Mouse (Mus musculus): ENCODE results near the gene Ppp1r14d. TPM values are rescaled to one million over a fixed set of nuclear protein-coding genes. Genes with fewer than 3 reads are reported as not detected.

Ppp1r14d gene
- polyA plus RNA-seq, 1 experiment from 2014 or later = not detected

GRCm38 (mm10) chr2:119189029-119189710 lies 40.5 kb downstream of the Ppp1r14d start:
- H3K27me3 ChIP-seq = no peaks in the 10 kb centered on the region
- 0 out of 2 replicates have a peak overlapping the region, but pooled peaks have one; percentile 36 for H3K9ac ChIP-seq
- H3K27ac ChIP-seq (replicated peaks) = no peak overlapping the region
- WGBS = 11% methylated on average over 15 of the region's 15 CpGs
- peak overlapping the region; percentile 29 for H3K4me3 ChIP-seq
- H3K9me3 ChIP-seq = no peaks in the 10 kb centered on the region
- H3K4me2 ChIP-seq = peak overlapping the region; percentile 60
- peaks cover 8% of the 10 kb centered on the region; the same call in 1 of the 2 replicates for H3K4me1 ChIP-seq (replicated peaks)
- H3K36me3 ChIP-seq = peaks cover 16% of the 10 kb centered on the region
- peak; percentile 90 for ATAC-seq (ENCODE audit: low read depth)

- no peak overlapping the region for H3K4me2 ChIP-seq
- 70% methylated on average over 7 of the region's 7 CpGs for WGBS
- H3K9ac ChIP-seq = no peak overlapping the region
- no peak overlapping the region for H3K4me3 ChIP-seq
- no peak for ATAC-seq (ENCODE audit: low read depth)
- H3K27ac ChIP-seq (replicated peaks) = no peak overlapping the region
- no peaks in the 10 kb centered on the region for H3K27me3 ChIP-seq
- no peaks in the 10 kb centered on the region for H3K4me1 ChIP-seq (replicated peaks)
- H3K9me3 ChIP-seq = no peaks in the 10 kb centered on the region
- peaks cover 67% of the 10 kb centered on the region for H3K36me3 ChIP-seq
Measured at GRCm38 (mm10) chr2:119182914-119183313, 46.8 kb downstream of the Ppp1r14d start.

GRCm38 (mm10) chr2:119177384-119177939 lies 52.2 kb downstream of the Ppp1r14d start:
- 94% methylated on average over 5 of the region's 5 CpGs for WGBS
- H3K4me2 ChIP-seq = no peak overlapping the region
- H3K36me3 ChIP-seq = peaks cover 52% of the 10 kb centered on the region

GRCm38 (mm10) chr2:119176761-119177160 lies 52.9 kb downstream of the Ppp1r14d start:
- H3K4me3 ChIP-seq = no peak overlapping the region
- peaks cover 35% of the 10 kb centered on the region for H3K4me1 ChIP-seq (replicated peaks)
- H3K9ac ChIP-seq = no peak overlapping the region
- WGBS = 58% methylated on average over 3 of the region's 3 CpGs
- peaks cover 47% of the 10 kb centered on the region for H3K36me3 ChIP-seq
- H3K27ac ChIP-seq (replicated peaks) = no peak overlapping the region
- H3K9me3 ChIP-seq = no peaks in the 10 kb centered on the region
- ATAC-seq (ENCODE audit: low read depth) = no peak
- 0 out of 2 replicates have a peak, but pooled peaks cover 4% of the 10 kb centered on the region for H3K27me3 ChIP-seq
- H3K4me2 ChIP-seq = no peak overlapping the region

More at GRCm38 (mm10) chr2:119177384-119177939, 52.2 kb downstream of the Ppp1r14d start:
- Histone ChIP-seq H3K9me3 (no peaks in the 10 kb centered on the region), H3K27ac (replicated peaks) (no peak overlapping the region), H3K27me3 (0 out of 2 replicates have a peak, but pooled peaks cover 4% of the 10 kb centered on the region), H3K4me3 (no peak overlapping the region), H3K4me1 (replicated peaks) (peaks cover 28% of the 10 kb centered on the region), H3K9ac (no peak overlapping the region)
- ATAC-seq (ENCODE audit: low read depth) = no peak

- H3K4me1 ChIP-seq (replicated peaks) = peaks cover 43% of the 10 kb centered on the region
- H3K36me3 ChIP-seq = peaks cover 42% of the 10 kb centered on the region
- H3K9ac ChIP-seq = no peak overlapping the region
- 77% methylated on average over 6 of the region's 6 CpGs for WGBS
- H3K9me3 ChIP-seq = no peaks in the 10 kb centered on the region
- H3K4me2 ChIP-seq = no peak overlapping the region
- H3K27me3 ChIP-seq = 0 out of 2 replicates have a peak, but pooled peaks cover 4% of the 10 kb centered on the region
- no peak overlapping the region for H3K27ac ChIP-seq (replicated peaks)
- ATAC-seq (ENCODE audit: low read depth) = no peak
- H3K4me3 ChIP-seq = no peak overlapping the region
Measured at GRCm38 (mm10) chr2:119175614-119176013, 54.1 kb downstream of the Ppp1r14d start.

- H3K36me3 ChIP-seq = peaks cover 35% of the 10 kb centered on the region
- no peaks in the 10 kb centered on the region for H3K9me3 ChIP-seq
- ATAC-seq (ENCODE audit: low read depth) = no peak
- peaks cover 43% of the 10 kb centered on the region for H3K4me1 ChIP-seq (replicated peaks)
- peaks cover 5% of the 10 kb centered on the region; the same call in 1 of the 2 replicates for H3K27me3 ChIP-seq
- H3K4me3 ChIP-seq = no peak overlapping the region
- 58% methylated on average over 14 of the region's 14 CpGs for WGBS
- H3K9ac ChIP-seq = no peak overlapping the region
- no peak overlapping the region for H3K4me2 ChIP-seq
- H3K27ac ChIP-seq (replicated peaks) = no peak overlapping the region
Measured at GRCm38 (mm10) chr2:119174866-119175265, 54.8 kb downstream of the Ppp1r14d start.

- 0 out of 2 replicates have a peak, but pooled peaks have one; percentile 5 for ATAC-seq (ENCODE audit: low read depth)
- Histone ChIP-seq H3K9me3 (no peaks in the 10 kb centered on the region), H3K27me3 (peaks cover 12% of the 10 kb centered on the region; the same call in 1 of the 2 replicates), H3K4me1 (replicated peaks) (peaks cover 43% of the 10 kb centered on the region), H3K4me2 (0 out of 2 replicates have a peak within 1 kb of the TSS, but pooled peaks have one; percentile 34), H3K4me3 (no peak within 1 kb of the TSS), H3K36me3 (peaks cover 27% of the 10 kb centered on the region), H3K27ac (replicated peaks) (0 out of 2 replicates have a peak within 1 kb of the TSS, but pooled peaks have one; percentile 30), H3K9ac (peak within 1 kb of the TSS; percentile 13; the same call in 1 of the 2 replicates)
- WGBS = 35% methylated on average over 8 of the region's 8 CpGs
Measured at GRCm38 (mm10) chr2:119173991-119174651, 55.6 kb downstream of the Ppp1r14d start, which contains the start of gene Gm14137. Gene Gm14137 (plus strand): TSS chr2:119174509.

GRCm38 (mm10) chr2:119172862-119173576 lies 56.7 kb downstream of the Ppp1r14d start:
- Histone ChIP-seq H3K27me3 (peaks cover 22% of the 10 kb centered on the region), H3K9me3 (no peaks in the 10 kb centered on the region), H3K9ac (peak overlapping the region; percentile 13; the same call in 1 of the 2 replicates), H3K36me3 (peaks cover 16% of the 10 kb centered on the region), H3K4me2 (peak overlapping the region; percentile 34), H3K27ac (replicated peaks) (peak overlapping the region; percentile 30), H3K4me1 (replicated peaks) (peaks cover 45% of the 10 kb centered on the region), H3K4me3 (no peak overlapping the region)
- peak; percentile 47; the same call in 1 of the 2 replicates for ATAC-seq (ENCODE audit: low read depth)
- WGBS = 11% methylated on average over 13 of the region's 13 CpGs

- Histone ChIP-seq H3K36me3 (peaks cover 11% of the 10 kb centered on the region; the same call in 1 of the 2 replicates), H3K9me3 (no peaks in the 10 kb centered on the region), H3K27ac (replicated peaks) (peak overlapping the region; percentile 30), H3K4me3 (no peak overlapping the region), H3K4me2 (peak overlapping the region; percentile 34; the same call in 1 of the 2 replicates), H3K27me3 (peaks cover 28% of the 10 kb centered on the region), H3K4me1 (replicated peaks) (peaks cover 50% of the 10 kb centered on the region), H3K9ac (peak overlapping the region; percentile 13; the same call in 1 of the 2 replicates)
- no peak for ATAC-seq (ENCODE audit: low read depth)
- whole genome bisulfite sequencing = 58% methylated on average over 7 of the region's 7 CpGs
Measured at GRCm38 (mm10) chr2:119172446-119172845, 57.3 kb downstream of the Ppp1r14d start.

- 68% methylated on average over 8 of the region's 8 CpGs for WGBS
Measured at GRCm38 (mm10) chr2:119171574-119171973, 58.1 kb downstream of the Ppp1r14d start.

GRCm38 (mm10) chr2:119170282-119170681 lies 59.4 kb downstream of the Ppp1r14d start:
- Histone ChIP-seq H3K9me3 (no peaks in the 10 kb centered on the region), H3K27me3 (peaks cover 49% of the 10 kb centered on the region), H3K4me1 (replicated peaks) (peaks cover 59% of the 10 kb centered on the region), H3K9ac (no peak overlapping the region), H3K4me2 (no peak overlapping the region), H3K27ac (replicated peaks) (no peak overlapping the region), H3K36me3 (no peaks in the 10 kb centered on the region), H3K4me3 (no peak overlapping the region)
- no peak for ATAC-seq (ENCODE audit: low read depth)
- 80% methylated on average over 2 of the region's 2 CpGs for WGBS

More at GRCm38 (mm10) chr2:119171574-119171973, 58.1 kb downstream of the Ppp1r14d start:
- Histone ChIP-seq H3K36me3 (0 out of 2 replicates have a peak, but pooled peaks cover 3% of the 10 kb centered on the region), H3K4me3 (no peak overlapping the region), H3K27me3 (peaks cover 36% of the 10 kb centered on the region), H3K4me1 (replicated peaks) (peaks cover 59% of the 10 kb centered on the region), H3K4me2 (no peak overlapping the region), H3K9ac (no peak overlapping the region), H3K9me3 (no peaks in the 10 kb centered on the region), H3K27ac (replicated peaks) (no peak overlapping the region)
- no peak for ATAC-seq (ENCODE audit: low read depth)
